Mouse (Mus musculus) E14TG2a.4 (cell line): ENCODE measurements around the gene Drg2.

ENCODE experiments used
- H3K27me3 ChIP-seq: 2 replicates; pipeline ENCODE4 v1.6.1; 2014; ENCODE audit warnings: low read length, control low read depth; ENCODE audit not compliant: insufficient read depth
- H3K36me3 ChIP-seq: 2 replicates; pipeline ENCODE4 v1.6.1; 2014; ENCODE audit warnings: low read length, control low read depth; ENCODE audit not compliant: insufficient read depth
- H3K4me1 ChIP-seq: replicated peaks from 2 replicates; pipeline ENCODE4 v1.6.1; 2014; ENCODE audit warnings: low read depth, low read length, control low read depth
- H3K4me3 ChIP-seq: replicated peaks from 2 replicates; pipeline ENCODE4 v1.5.1; 2014; ENCODE audit warnings: mild to moderate bottlenecking, low read length
- H3K9me3 ChIP-seq: 2 replicates; pipeline ENCODE4 v1.6.1; 2014; ENCODE audit warnings: low read length, control low read depth
- CTCF ChIP-seq: conservative IDR thresholded peaks from 2 replicates; pipeline ENCODE4 v1.5.1; 2014; ENCODE audit warnings: low read length
- NANOG ChIP-seq: IDR thresholded peaks from 2 replicates; pipeline ENCODE4 v1.6.1; 2014; ENCODE audit warnings: borderline replicate concordance, low read length, mixed read lengths
- POU5F1 ChIP-seq: IDR thresholded peaks from 2 replicates; pipeline ENCODE4 v1.6.1; 2014; ENCODE audit warnings: low read length, borderline replicate concordance

Drg2 gene

DNA sequence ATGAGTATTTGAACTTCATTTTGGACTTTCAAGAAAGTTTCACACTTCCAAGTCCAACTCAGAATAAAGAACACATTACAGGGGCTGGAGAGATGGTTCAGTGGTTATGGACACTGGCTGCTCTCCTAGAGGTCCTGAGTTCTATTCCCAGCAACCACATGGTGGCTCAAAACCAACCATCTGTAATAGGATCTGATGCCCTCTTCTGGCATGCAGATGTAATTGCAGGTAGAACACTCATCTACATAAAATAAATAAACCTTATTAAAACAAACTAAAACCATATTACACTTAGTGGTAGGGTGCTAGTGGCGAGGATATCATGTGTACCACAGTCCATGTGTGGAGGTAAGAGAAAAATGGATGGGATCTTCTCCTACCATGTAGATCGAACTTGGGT is 58.1 kb downstream of the Drg2 start:
- H3K27me3 ChIP-seq: peaks cover 40% of the 10 kb centered on the region
- no peaks in the 10 kb centered on the region for H3K9me3 ChIP-seq
- H3K4me3 ChIP-seq: no peak overlapping the region
- H3K4me1 ChIP-seq: peaks cover 38% of the 10 kb centered on the region
- TF ChIP-seq CTCF (peak; percentile 59), POU5F1 (no peak)
- no peaks in the 10 kb centered on the region for H3K36me3 ChIP-seq

DNA sequence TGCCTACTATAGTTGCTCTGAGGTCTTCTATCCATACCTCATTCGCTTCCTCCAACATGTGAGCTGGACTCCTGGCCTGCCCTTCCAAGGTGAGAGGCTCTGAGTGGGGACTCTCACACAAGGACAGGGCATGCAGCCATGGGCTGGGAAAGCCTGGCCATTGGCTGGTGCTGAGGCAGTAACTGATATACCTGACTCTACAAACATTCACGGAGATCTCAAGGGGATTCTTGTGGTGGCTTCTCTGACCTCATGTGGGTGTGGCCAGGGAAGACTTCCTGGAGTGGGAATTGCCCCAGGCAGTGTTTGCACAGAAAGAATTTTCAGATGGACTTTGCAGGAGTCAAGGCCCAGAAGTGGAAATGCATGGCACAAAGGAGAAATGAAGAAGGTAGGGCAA is 60.5 kb downstream of the Drg2 start:
- no peak overlapping the region for H3K4me3 ChIP-seq
- TF ChIP-seq POU5F1: no peak
- TF ChIP-seq CTCF: no peak
- no peak for TF ChIP-seq NANOG
- peaks cover 24% of the 10 kb centered on the region for H3K4me1 ChIP-seq
- peaks cover 17% of the 10 kb centered on the region for H3K27me3 ChIP-seq
- no peaks in the 10 kb centered on the region for H3K9me3 ChIP-seq
- no peaks in the 10 kb centered on the region for H3K36me3 ChIP-seq

DNA sequence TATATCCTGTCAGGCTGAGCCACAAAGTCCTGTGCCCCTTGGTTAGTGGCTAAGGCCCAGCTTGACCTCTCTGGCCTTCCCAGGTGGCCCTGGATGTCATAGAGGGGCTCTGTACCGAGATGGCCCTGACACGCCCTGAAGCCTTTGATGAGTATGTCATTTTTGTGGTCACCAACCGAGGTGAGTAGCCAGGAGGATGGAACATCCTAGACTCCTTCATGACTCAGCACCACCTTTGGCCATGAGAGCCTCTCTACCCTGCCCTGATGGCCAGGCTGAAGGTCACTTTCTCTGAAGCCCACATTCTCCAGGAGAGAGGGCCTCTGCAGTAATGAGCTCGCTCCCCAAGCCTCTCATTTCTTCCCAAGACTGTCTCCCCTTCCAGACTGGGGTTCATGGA is 63.9 kb downstream of the Drg2 start:
- H3K4me1 ChIP-seq: peaks cover 6% of the 10 kb centered on the region; the same call in 1 of the 2 replicates
- H3K9me3 ChIP-seq: no peaks in the 10 kb centered on the region
- H3K4me3 ChIP-seq: no peak overlapping the region
- TF ChIP-seq NANOG: no peak
- TF ChIP-seq POU5F1: no peak
- TF ChIP-seq CTCF: no peak
- no peaks in the 10 kb centered on the region for H3K36me3 ChIP-seq
- H3K27me3 ChIP-seq: peaks cover 4% of the 10 kb centered on the region
